Mouse (Mus musculus) neural tube, embryonic 13.5 days (tissue): ENCODE measurements around the gene Macf1. TPM values are rescaled to one million over a fixed set of nuclear protein-coding genes. Genes with fewer than 3 reads are reported as not detected.

Experiments
- ATAC-seq: fragments of 200-750 bp; cut with Nextera tagmentation; 2 replicates; pipeline ENCODE4 v1.8.0; 2017; ENCODE audit warnings: low read depth, mild to moderate bottlenecking, moderate TSS enrichment, moderate library complexity
- H3K27ac ChIP-seq: fragments of 300-500 bp; sonication (generic); replicated peaks from 2 replicates; pipeline ENCODE4 v1.5.1; 2015; ENCODE audit warnings: moderate library complexity, mild to moderate bottlenecking, inconsistent platforms
- H3K27me3 ChIP-seq: fragments of 300-500 bp; sonication (generic); 2 replicates; pipeline ENCODE4 v1.6.1; 2015; ENCODE audit warnings: mild to moderate bottlenecking, inconsistent platforms
- H3K36me3 ChIP-seq: fragments of 300-500 bp; sonication (generic); 2 replicates; pipeline ENCODE4 v1.6.1; 2015; ENCODE audit warnings: mild to moderate bottlenecking, inconsistent platforms
- H3K4me1 ChIP-seq: fragments of 300-500 bp; sonication (generic); replicated peaks from 2 replicates; pipeline ENCODE4 v1.6.1; 2015; ENCODE audit warnings: inconsistent platforms
- H3K4me2 ChIP-seq: fragments of 300-500 bp; sonication (generic); 2 replicates; pipeline ENCODE4 v1.6.1; 2015; ENCODE audit warnings: inconsistent platforms, mild to moderate bottlenecking, moderate library complexity
- H3K4me3 ChIP-seq: fragments of 300-500 bp; sonication (generic); 2 replicates; pipeline ENCODE4 v1.5.1; 2015; ENCODE audit warnings: mild to moderate bottlenecking, inconsistent platforms
- H3K9ac ChIP-seq: fragments of 300-500 bp; sonication (generic); 2 replicates; pipeline ENCODE4 v1.6.1; 2015; ENCODE audit warnings: moderate library complexity, mild to moderate bottlenecking, inconsistent platforms
- H3K9me3 ChIP-seq: fragments of 300-500 bp; sonication (generic); 2 replicates; pipeline ENCODE4 v1.6.1; 2016; ENCODE audit warnings: inconsistent platforms
- WGBS: fragments of 180-500 bp; shearing (Covaris S2); methylation state at CpG from one replicate; pipeline ENCODE4 v1.1.7; 2015; 5-methylcytosine and 5-hydroxymethylcytosine counted together
- polyA plus RNA-seq: library from polyadenylated mRNA; unstranded; fragments of >200 nt; fragmentation: Nextera tagmentation; extraction: Ambion mirVana; gene quantifications from 2 replicates; pipeline ENCODE4 v1.2.1, GENCODE M21; 2015

The Macf1 gene
- polyA plus RNA-seq, 1 experiment from 2014 or later, result 57.7 TPM

DNA sequence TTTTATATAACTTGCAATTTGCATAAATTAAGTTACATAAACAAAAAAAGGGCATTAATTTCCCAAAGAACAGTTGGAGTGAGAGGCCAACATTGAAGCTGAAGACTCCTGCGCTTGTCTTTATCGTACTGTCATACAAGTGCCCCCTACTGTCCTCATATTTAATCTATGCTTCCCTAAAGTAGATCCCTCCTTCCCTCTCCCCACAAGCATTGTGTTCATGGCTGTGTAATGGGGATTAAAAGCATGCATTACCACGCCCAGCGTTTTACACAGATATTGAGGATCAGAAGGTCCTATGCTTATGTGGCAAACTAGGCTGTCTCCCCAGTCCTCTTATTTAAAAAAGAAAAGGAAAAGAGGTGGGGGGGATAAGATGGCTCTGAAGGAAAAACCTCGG is 56.5 kb downstream of the Macf1 start:
- WGBS, result 66% methylated on average over 5 of the region's 5 CpGs
- no peaks in the 10 kb centered on the region for H3K9me3 ChIP-seq

DNA sequence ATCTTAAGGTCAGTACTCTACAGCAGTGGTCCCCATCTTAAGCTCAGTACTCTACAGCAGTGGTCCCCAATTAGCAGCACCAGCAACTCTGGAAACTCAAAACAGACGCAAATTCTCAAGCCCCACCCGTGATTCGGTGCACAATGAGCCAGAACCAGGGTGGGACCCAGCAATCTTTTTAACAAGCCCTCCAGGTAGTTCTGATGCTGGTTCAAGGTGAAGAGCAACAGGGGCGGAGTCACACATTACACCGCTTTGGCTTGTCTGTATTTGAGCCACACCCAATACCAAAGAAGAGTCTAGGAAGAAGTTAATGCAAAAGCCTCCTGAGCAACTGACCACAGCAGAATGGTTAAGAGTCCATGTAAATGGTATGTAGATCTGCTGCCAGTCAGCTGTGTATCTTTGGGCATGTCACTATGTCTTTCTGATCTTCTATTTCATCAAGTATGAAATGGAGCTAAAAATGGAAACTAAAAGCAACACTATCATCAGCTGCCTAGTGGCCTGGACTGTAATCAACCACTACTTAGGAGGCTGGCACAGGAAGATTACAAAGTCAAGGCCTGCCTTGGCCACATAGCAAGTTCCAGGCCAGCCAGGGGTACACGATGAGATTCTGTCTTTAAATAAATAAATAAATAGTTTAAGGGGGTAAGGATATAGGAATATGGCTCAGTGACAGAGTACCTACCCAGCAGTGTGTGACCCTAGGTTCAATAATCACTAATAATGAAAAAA is 58.7 kb downstream of the Macf1 start:
- no peaks in the 10 kb centered on the region for H3K36me3 ChIP-seq
- H3K9me3 ChIP-seq, result no peaks in the 10 kb centered on the region

More for the DNA sequence above, 56.5 kb downstream of the Macf1 start:
- no peaks in the 10 kb centered on the region for H3K36me3 ChIP-seq
- H3K27ac ChIP-seq, result no peak overlapping the region
- no peak for ATAC-seq
- H3K27me3 ChIP-seq, result no peaks in the 10 kb centered on the region
- H3K4me2 ChIP-seq, result no peak overlapping the region
- H3K9ac ChIP-seq, result no peak overlapping the region
- peaks cover 21% of the 10 kb centered on the region for H3K4me1 ChIP-seq
- H3K4me3 ChIP-seq, result no peak overlapping the region

DNA sequence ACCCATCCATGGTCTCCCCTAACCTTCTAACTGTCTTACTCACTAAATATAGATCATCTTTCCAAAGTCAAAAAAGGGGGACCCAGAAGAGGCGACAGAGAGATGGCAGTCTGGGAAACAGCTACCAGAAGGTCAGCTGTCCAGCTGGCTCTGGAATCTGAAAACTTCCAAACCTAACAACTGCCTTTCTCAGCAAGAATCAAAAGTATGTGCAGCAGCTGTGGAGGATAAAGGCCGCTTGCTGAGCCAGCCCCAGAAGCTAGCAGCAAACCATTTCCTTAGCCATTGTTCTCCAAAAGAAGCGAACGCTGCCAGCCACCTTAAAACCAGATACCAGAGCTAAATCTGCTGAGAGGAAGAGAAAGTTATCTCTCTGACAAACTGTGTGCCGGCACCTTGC is 59.7 kb downstream of the Macf1 start:
- no peak overlapping the region for H3K9ac ChIP-seq

More for the DNA sequence above, 58.7 kb downstream of the Macf1 start:
- WGBS, result 84% methylated on average over 6 of the region's 6 CpGs
- Histone ChIP-seq H3K4me1 (peaks cover 21% of the 10 kb centered on the region), H3K4me2 (no peak overlapping the region), H3K27me3 (no peaks in the 10 kb centered on the region), H3K4me3 (no peak overlapping the region), H3K27ac (0 out of 2 replicates have a peak overlapping the region, but pooled peaks have one; percentile 2), H3K9ac (no peak overlapping the region)
- ATAC-seq, result no peak

DNA sequence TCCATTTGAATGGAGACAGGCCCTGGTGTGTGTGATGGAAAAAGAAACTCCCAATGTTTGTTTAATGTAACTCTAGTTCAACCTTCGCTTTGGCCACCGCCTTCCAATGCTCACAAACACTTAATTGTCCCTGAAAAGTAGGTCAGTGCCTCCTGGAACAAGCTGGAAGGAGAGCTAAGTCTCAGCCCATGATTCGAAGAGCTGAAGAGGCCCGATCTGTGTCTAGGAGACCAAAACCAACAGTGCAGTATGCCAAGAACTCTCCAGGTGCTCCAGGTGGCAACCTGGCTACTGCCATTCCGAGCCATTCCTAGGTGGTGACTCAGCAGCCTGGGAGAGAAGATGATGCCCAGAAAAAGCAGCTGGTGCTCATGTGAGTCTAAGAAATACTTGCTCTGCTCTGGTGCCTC is 60.4 kb downstream of the Macf1 start:
- Histone ChIP-seq H3K9me3 (no peaks in the 10 kb centered on the region), H3K27ac (0 out of 2 replicates have a peak overlapping the region, but pooled peaks have one; percentile 29), H3K9ac (no peak overlapping the region), H3K27me3 (no peaks in the 10 kb centered on the region), H3K36me3 (0 out of 2 replicates have a peak, but pooled peaks cover 3% of the 10 kb centered on the region), H3K4me3 (no peak overlapping the region), H3K4me2 (no peak overlapping the region), H3K4me1 (peaks cover 21% of the 10 kb centered on the region)
- WGBS, result 87% methylated on average over 5 of the region's 5 CpGs
- no peak for ATAC-seq

More for the DNA sequence above, 59.7 kb downstream of the Macf1 start:
- 0 out of 2 replicates have a peak, but pooled peaks cover 3% of the 10 kb centered on the region for H3K36me3 ChIP-seq
- no peak overlapping the region for H3K4me3 ChIP-seq
- ATAC-seq, result no peak
- H3K9me3 ChIP-seq, result no peaks in the 10 kb centered on the region
- 0 out of 2 replicates have a peak overlapping the region, but pooled peaks have one; percentile 18 for H3K27ac ChIP-seq
- H3K4me1 ChIP-seq, result peaks cover 21% of the 10 kb centered on the region
- WGBS, result 7% methylated on average over 5 of the region's 5 CpGs
- no peak overlapping the region for H3K4me2 ChIP-seq
- no peaks in the 10 kb centered on the region for H3K27me3 ChIP-seq

DNA sequence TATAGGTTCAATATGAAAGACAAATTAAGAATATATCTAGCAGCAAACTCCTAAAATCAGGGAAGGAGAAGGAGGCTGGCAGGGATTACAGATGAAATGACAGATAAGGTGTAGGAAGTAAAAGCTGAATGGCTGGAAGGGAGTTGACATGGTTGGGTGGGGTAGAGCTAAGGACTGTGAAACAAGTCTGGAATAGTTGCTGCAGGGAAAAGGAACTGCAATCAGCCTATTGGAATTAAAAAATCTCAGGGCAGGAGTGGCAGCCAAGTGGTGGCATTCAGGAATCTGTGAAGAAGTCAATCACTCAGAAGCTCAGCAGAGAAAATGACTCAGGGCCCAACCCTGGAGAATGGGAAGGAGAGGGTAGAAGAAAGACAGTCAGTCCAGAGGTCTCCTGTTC is 62.4 kb downstream of the Macf1 start:
- Histone ChIP-seq H3K4me2 (no peak overlapping the region), H3K36me3 (0 out of 2 replicates have a peak, but pooled peaks cover 3% of the 10 kb centered on the region), H3K9ac (no peak overlapping the region), H3K9me3 (no peaks in the 10 kb centered on the region), H3K4me3 (no peak overlapping the region), H3K4me1 (peaks cover 25% of the 10 kb centered on the region), H3K27ac (no peak overlapping the region), H3K27me3 (no peaks in the 10 kb centered on the region)
- ATAC-seq, result no peak

DNA sequence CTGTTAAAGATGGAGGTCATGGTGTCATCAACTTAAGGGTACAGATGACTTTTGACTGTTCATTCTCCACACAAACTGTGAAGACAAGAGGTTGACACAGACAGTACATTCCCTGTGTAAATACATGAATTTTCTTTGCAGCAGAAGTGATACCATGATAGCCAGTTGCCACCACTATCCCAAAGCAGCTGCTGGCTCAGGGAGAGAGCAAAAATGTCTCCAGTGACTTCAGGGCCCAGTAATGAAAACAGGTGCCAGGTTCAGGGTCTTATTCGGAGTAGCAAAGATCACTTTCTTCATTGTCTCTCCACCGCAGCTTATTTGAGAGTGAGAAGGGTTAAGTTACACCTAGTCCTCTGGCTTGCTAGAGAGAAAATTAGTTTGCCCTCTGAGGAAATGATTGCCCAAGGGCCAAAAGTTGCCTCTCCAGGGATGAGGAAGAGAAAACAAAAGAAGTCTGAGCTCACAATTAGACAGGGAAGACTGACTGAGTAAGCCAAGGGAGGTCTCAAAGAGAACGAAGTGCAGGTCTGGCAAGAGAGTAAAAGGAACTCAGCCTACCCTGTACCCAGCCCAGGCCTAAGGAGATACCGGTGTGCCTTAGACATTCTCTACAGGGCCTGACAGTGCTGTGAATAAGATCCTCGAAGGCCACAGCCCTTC is 66.3 kb downstream of the Macf1 start:
- H3K27me3 ChIP-seq, result no peaks in the 10 kb centered on the region
- H3K9me3 ChIP-seq, result no peaks in the 10 kb centered on the region
- no peak overlapping the region for H3K27ac ChIP-seq

DNA sequence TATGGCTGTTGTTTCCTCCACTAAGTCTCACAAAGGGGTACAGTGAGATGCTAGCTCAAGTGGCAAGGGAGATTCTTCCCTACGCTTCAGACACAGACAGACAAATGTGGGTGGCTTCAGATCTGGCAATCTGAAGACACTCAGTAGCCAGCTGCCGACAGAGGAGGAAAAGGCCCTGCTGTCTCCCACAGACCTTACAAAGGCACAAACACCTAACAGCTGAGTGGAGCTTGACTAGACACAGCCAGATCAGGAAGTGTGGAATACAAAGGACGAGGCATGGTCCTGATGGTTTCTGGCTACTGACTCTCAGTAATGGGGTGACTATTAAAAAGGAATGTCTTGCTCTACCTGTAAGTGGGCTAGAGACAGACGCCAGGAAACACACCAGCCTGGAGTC is 67.2 kb downstream of the Macf1 start:
- H3K4me2 ChIP-seq, result no peak overlapping the region
- 0 out of 2 replicates have a peak, but pooled peaks cover 3% of the 10 kb centered on the region for H3K36me3 ChIP-seq
- no peaks in the 10 kb centered on the region for H3K27me3 ChIP-seq
- H3K9me3 ChIP-seq, result no peaks in the 10 kb centered on the region
- peak overlapping the region; percentile 43; the same call in 1 of the 2 replicates for H3K27ac ChIP-seq
- H3K4me1 ChIP-seq, result peaks cover 17% of the 10 kb centered on the region; the same call in 1 of the 2 replicates
- H3K4me3 ChIP-seq, result no peak overlapping the region
- no peak overlapping the region for H3K9ac ChIP-seq
- ATAC-seq, result no peak
- 65% methylated on average over 4 of the region's 4 CpGs for WGBS

More for the DNA sequence above, 66.3 kb downstream of the Macf1 start:
- 0 out of 2 replicates have a peak, but pooled peaks cover 3% of the 10 kb centered on the region for H3K36me3 ChIP-seq
- H3K4me1 ChIP-seq, result peaks cover 17% of the 10 kb centered on the region; the same call in 1 of the 2 replicates
- no peak overlapping the region for H3K9ac ChIP-seq
- no peak for ATAC-seq
- WGBS, result 79% methylated on average over 5 of the region's 5 CpGs
- H3K4me2 ChIP-seq, result no peak overlapping the region
- H3K4me3 ChIP-seq, result no peak overlapping the region

DNA sequence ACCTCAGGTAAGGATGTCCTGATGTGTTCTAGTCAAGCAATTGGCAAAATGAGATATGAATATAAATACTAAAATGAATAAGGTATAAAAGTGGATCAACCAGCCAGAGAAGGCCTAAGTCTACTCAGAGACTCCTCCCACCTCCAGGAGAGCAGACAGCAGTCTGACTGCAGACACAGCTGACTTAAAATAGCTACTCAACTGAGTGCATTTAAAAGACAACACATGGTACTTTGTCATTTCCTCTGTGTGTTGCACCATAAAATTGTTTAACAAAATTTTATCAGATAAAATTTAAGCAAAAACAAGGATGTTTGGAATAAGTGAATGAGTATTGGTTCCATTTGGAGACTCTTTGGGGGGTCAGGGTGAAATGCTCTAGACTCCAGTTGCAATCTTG is 67.7 kb downstream of the Macf1 start:
- Histone ChIP-seq H3K36me3 (0 out of 2 replicates have a peak, but pooled peaks cover 3% of the 10 kb centered on the region), H3K27me3 (no peaks in the 10 kb centered on the region)

DNA sequence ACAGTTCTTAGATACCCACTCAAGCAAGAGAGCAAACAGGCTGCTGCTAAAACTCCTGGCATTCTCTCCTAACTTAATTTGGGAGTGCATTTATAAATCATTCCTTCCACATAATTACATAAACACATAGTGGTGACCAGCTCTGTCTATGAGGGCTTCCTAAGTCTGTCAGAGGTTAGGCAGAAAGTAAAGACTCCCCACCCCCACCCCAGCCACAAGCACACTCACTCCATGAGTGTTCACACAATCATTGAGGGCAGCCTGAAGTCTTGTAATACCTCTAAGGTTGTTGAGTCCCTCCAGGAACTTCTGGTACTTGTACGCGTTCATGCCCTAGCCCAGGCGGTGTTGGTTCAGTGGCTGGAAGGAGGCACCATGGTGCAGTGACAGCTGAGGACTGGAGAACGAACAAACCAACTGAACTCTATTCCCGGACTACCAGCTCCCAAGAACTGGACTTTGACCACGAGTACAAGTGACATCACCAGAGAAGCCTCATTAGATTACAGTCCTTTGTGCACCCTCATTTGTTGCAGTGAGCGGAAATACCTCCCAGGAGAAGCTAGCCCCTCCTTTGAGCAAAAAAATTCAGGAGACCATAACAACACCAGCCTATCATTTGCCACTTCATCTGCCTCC is 70.7 kb downstream of the Macf1 start:
- Histone ChIP-seq H3K27ac (no peak overlapping the region), H3K9ac (no peak overlapping the region), H3K27me3 (no peaks in the 10 kb centered on the region), H3K4me1 (peaks cover 17% of the 10 kb centered on the region; the same call in 1 of the 2 replicates), H3K4me2 (no peak overlapping the region), H3K4me3 (no peak overlapping the region), H3K36me3 (no peaks in the 10 kb centered on the region), H3K9me3 (no peaks in the 10 kb centered on the region)
- WGBS, result 74% methylated on average over 7 of the region's 7 CpGs
- ATAC-seq, result no peak

More for the DNA sequence above, 67.7 kb downstream of the Macf1 start:
- H3K4me2 ChIP-seq, result no peak overlapping the region
- no peak overlapping the region for H3K9ac ChIP-seq
- H3K27ac ChIP-seq, result peak overlapping the region; percentile 43; the same call in 1 of the 2 replicates
- ATAC-seq, result no peak
- no peaks in the 10 kb centered on the region for H3K9me3 ChIP-seq
- peaks cover 17% of the 10 kb centered on the region; the same call in 1 of the 2 replicates for H3K4me1 ChIP-seq
- no peak overlapping the region for H3K4me3 ChIP-seq

DNA sequence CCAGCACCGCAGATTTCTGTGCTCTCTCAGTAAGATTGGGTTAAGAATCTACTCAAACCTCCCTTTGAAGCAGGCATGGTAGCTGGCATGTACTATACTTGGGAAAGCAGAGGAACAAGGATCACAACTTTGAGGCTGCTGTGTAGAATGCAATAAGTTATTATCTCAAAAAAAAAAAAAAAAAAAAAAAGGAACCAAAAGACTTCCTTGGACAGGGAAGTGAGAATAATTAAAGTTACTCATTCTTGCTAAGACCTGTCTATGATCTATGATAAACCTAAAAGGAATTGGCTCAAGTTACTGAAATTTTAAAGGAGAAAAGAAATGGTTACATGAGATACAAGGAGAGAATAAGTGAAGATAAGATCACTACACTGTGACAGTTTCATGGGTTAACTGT is 72.2 kb downstream of the Macf1 start:
- Histone ChIP-seq H3K4me1 (peaks cover 13% of the 10 kb centered on the region; the same call in 1 of the 2 replicates), H3K27ac (no peak overlapping the region), H3K9ac (no peak overlapping the region), H3K9me3 (0 out of 2 replicates have a peak, but pooled peaks cover 4% of the 10 kb centered on the region), H3K4me2 (no peak overlapping the region), H3K4me3 (no peak overlapping the region), H3K27me3 (no peaks in the 10 kb centered on the region), H3K36me3 (no peaks in the 10 kb centered on the region)
- no peak for ATAC-seq
- 98% methylated on average over 1 of the region's 1 CpGs for WGBS

DNA sequence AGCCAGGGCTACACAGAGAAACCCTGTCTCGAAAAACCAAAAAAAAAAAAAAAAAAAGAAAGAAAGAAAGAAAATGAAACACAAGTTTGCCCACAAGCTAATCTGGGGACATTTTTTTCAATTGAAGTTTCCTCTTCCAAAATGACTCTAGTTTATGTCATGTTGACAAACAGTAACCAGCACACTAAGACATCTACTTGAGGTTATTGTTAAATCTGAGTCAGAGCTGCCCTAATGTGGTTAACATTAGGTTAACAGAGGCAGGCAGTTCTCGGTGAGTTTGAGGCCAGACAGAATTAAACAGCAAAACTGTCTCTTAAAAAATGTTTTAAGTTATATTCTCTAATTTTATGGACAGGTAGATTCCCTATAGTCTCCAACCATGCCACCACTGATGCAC is 72.9 kb downstream of the Macf1 start:
- Histone ChIP-seq H3K36me3 (no peaks in the 10 kb centered on the region), H3K4me1 (peaks cover 14% of the 10 kb centered on the region), H3K4me3 (no peak overlapping the region), H3K27ac (no peak overlapping the region), H3K27me3 (no peaks in the 10 kb centered on the region), H3K9me3 (0 out of 2 replicates have a peak, but pooled peaks cover 4% of the 10 kb centered on the region), H3K4me2 (no peak overlapping the region), H3K9ac (no peak overlapping the region)
- WGBS, result 89% methylated on average over 1 of the region's 2 CpGs
- no peak for ATAC-seq

DNA sequence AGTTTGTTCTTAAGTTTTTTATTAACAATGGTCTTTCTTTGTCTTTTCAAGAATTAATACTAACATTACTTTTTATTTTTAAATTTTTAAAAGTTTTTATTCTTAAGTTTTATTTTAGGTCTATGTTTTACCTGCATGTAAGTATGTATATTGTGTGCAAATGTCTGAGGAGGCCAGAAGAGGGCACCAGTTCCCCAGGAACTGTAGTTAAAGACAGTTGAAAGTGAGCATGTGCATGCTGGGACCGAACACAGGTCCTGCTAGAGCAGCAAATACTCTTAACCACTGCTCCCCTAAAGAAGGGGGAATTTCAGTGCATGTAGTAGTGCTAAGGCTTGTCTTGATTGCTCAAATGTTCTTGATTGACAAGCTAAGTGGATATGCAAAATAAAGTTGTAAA is 77.0 kb downstream of the Macf1 start:
- Histone ChIP-seq H3K4me3 (no peak overlapping the region), H3K4me1 (peaks cover 28% of the 10 kb centered on the region), H3K36me3 (no peaks in the 10 kb centered on the region), H3K27ac (no peak overlapping the region), H3K9me3 (0 out of 2 replicates have a peak, but pooled peaks cover 4% of the 10 kb centered on the region), H3K4me2 (no peak overlapping the region), H3K27me3 (no peaks in the 10 kb centered on the region), H3K9ac (no peak overlapping the region)
- WGBS, result 83% methylated on average over 1 of the region's 1 CpGs
- no peak for ATAC-seq
